Mouse (Mus musculus) small intestine, adult 2 months (tissue): ENCODE results near the gene Islr2. TPM values are rescaled to one million over a fixed set of nuclear protein-coding genes. Genes with fewer than 3 reads are reported as not detected.
A peak's percentile ranks its signal among the peaks of the same experiment; 100 is the strongest.

ENCODE experiments used
- H3K27ac ChIP-seq: fragments of 200-500 bp; 2 replicates; pipeline ENCODE4 v1.5.1; 2012; ENCODE audit warnings: low read depth, low read length, control low read depth, inconsistent platforms; ENCODE audit not compliant: insufficient read depth
- H3K27me3 ChIP-seq: fragments of 200-500 bp; 2 replicates; pipeline ENCODE4 v1.6.1; 2012; ENCODE audit warnings: mild to moderate bottlenecking, moderate library complexity, low read length, inconsistent platforms; ENCODE audit not compliant: control insufficient read depth, insufficient read depth
- H3K36me3 ChIP-seq: fragments of 200-500 bp; 2 replicates; pipeline ENCODE4 v1.6.1; 2012; ENCODE audit warnings: mild to moderate bottlenecking, low read length, control low read depth, inconsistent platforms; ENCODE audit not compliant: control insufficient read depth, insufficient read depth
- H3K4me1 ChIP-seq: fragments of 200-500 bp; 2 replicates; pipeline ENCODE4 v1.6.1; 2012; ENCODE audit warnings: low read length, inconsistent platforms, mixed read lengths; ENCODE audit not compliant: control insufficient read depth, insufficient read depth, insufficient read length
- H3K4me3 ChIP-seq: fragments of 200-500 bp; 2 replicates; pipeline ENCODE4 v1.5.1; 2012; ENCODE audit warnings: low read depth, mild to moderate bottlenecking, control low read depth, inconsistent platforms, low read length, moderate library complexity
- CTCF ChIP-seq: fragments of 200-500 bp; IDR thresholded peaks from 2 replicates; pipeline ENCODE4 v1.5.1; 2012; ENCODE audit warnings: low read depth, mild to moderate bottlenecking, control low read depth, inconsistent platforms, low read length, moderate library complexity, mixed read lengths; ENCODE audit not compliant: insufficient replicate concordance, insufficient read length; ENCODE audit errors: extremely low read depth
- POLR2A ChIP-seq: fragments of 200-500 bp; IDR thresholded peaks from 2 replicates; pipeline ENCODE4 v1.6.1; 2012; ENCODE audit warnings: low read depth, mild to moderate bottlenecking, control low read depth, inconsistent platforms, low read length, moderate library complexity
- WGBS: fragments of 180-500 bp; shearing (Covaris S2); methylation state at CpG from one replicate; pipeline ENCODE4 v1.1.7; 2018; 5-methylcytosine and 5-hydroxymethylcytosine counted together
- polyA plus RNA-seq: library from polyadenylated mRNA; depleted of rRNA; stranded (reverse); fragments of >200 nt; gene quantifications from 2 replicates; pipeline ENCODE4 v1.2.3, GENCODE M21; 2012

Gene Islr2
- polyA plus RNA-seq, 1 experiment = 1.3 TPM

- Histone ChIP-seq H3K4me3 (peak overlapping the region; percentile 79), H3K27me3 (no peaks in the 10 kb centered on the region), H3K4me1 (peaks cover 18% of the 10 kb centered on the region), H3K36me3 (peaks cover 5% of the 10 kb centered on the region), H3K27ac (peak overlapping the region; percentile 88)
- TF ChIP-seq POLR2A = no peak
- no peak for TF ChIP-seq CTCF
- WGBS = 3% methylated on average over 7 of the region's 7 CpGs
Measured at GRCm38 (mm10) chr9:58248746-58249413, 44.8 kb upstream of the Islr2 start.

GRCm38 (mm10) chr9:58247064-58247759 is 43.1 kb upstream of the Islr2 start:
- 15% methylated on average over 25 of the region's 25 CpGs for WGBS
- H3K27me3 ChIP-seq = no peaks in the 10 kb centered on the region
- peak; percentile 71 for TF ChIP-seq CTCF
- 0 out of 2 replicates have a peak, but pooled peaks have one; percentile 5 for TF ChIP-seq POLR2A
- H3K4me1 ChIP-seq = peaks cover 25% of the 10 kb centered on the region
- peak overlapping the region; percentile 63 for H3K4me3 ChIP-seq
- peak overlapping the region; percentile 70 for H3K27ac ChIP-seq
- peaks cover 5% of the 10 kb centered on the region for H3K36me3 ChIP-seq

GRCm38 (mm10) chr9:58246083-58246591 is 42.0 kb upstream of the Islr2 start:
- Histone ChIP-seq H3K4me3 (no peak overlapping the region), H3K27ac (no peak overlapping the region), H3K27me3 (no peaks in the 10 kb centered on the region), H3K4me1 (peaks cover 31% of the 10 kb centered on the region), H3K36me3 (peaks cover 5% of the 10 kb centered on the region)
- WGBS = 52% methylated on average over 4 of the region's 4 CpGs
- TF ChIP-seq CTCF (no peak), POLR2A (no peak)

GRCm38 (mm10) chr9:58243696-58244095 is 39.6 kb upstream of the Islr2 start:
- H3K27ac ChIP-seq = peak overlapping the region; percentile 43
- no peaks in the 10 kb centered on the region for H3K27me3 ChIP-seq
- TF ChIP-seq POLR2A (no peak), CTCF (no peak)
- no peak overlapping the region for H3K4me3 ChIP-seq
- peaks cover 11% of the 10 kb centered on the region for H3K36me3 ChIP-seq
- 41% methylated on average over 6 of the region's 6 CpGs for WGBS
- peaks cover 27% of the 10 kb centered on the region for H3K4me1 ChIP-seq

DNA sequence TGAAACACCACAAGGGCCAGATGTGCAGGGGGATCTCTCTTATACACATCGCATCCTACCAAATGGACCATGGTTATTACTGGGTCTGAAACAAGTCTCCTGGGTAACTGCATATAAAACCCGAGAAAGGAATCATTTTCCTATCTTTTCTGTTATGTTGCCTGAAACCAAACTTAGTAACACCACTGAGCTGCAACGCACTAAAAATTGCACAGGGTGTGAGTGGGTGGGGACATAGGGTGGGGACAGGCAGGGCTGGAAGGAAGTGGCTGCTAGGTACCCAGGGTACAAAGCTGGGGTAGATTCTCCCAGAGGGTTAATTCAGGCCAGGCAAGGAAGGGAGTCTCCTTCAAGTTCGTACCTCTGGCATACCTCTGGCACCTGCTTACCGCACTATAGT is 38.6 kb upstream of the Islr2 start:
- H3K4me3 ChIP-seq = no peak overlapping the region
- TF ChIP-seq CTCF (no peak), POLR2A (no peak)
- H3K4me1 ChIP-seq = peaks cover 27% of the 10 kb centered on the region
- H3K36me3 ChIP-seq = peaks cover 11% of the 10 kb centered on the region
- H3K27ac ChIP-seq = peak overlapping the region; percentile 43
- WGBS = 52% methylated on average over 5 of the region's 5 CpGs
- H3K27me3 ChIP-seq = no peaks in the 10 kb centered on the region

DNA sequence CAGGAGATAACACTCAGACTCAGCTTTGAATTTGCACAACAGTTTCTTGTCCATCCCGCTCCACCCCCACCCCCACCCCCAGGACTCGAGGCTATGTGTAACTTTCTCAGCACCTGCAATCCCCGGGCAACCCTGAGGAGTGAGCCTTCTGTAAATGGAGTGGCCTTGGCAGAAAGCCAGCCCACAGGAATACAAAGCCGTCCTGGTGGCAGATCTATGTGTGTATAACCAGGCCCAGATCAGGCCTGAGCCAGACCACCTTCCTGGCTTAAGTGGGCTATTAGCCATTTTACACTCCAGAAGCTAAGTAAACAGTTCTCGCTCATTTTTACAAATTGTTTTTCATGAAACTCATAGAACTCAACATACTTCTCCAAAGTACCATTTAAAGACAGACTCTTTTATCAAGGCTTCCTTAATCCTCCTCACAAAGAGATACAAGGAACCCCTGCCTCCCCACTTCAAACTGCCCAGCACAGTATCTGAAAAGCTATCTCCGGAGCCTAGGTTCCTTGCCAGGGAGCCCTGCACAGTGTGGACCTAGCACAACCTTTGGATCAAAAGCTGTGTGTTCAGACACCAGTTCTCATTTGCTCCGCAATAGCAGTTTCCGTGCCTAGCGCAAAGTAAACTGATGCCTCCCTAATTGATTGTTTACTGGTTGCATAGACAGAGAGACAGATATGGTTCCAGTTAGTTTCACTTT is 37.8 kb upstream of the Islr2 start:
- Histone ChIP-seq H3K4me1 (peaks cover 23% of the 10 kb centered on the region), H3K4me3 (no peak overlapping the region), H3K36me3 (peaks cover 12% of the 10 kb centered on the region), H3K27ac (peak overlapping the region; percentile 43), H3K27me3 (no peaks in the 10 kb centered on the region)
- TF ChIP-seq CTCF (no peak), POLR2A (no peak)
- 18% methylated on average over 9 of the region's 9 CpGs for WGBS

GRCm38 (mm10) chr9:58234502-58235015 is 30.4 kb upstream of the Islr2 start:
- TF ChIP-seq CTCF = no peak
- H3K27me3 ChIP-seq = no peaks in the 10 kb centered on the region
- H3K4me1 ChIP-seq = peaks cover 25% of the 10 kb centered on the region
- H3K36me3 ChIP-seq = peaks cover 45% of the 10 kb centered on the region
- H3K4me3 ChIP-seq = no peak overlapping the region
- H3K27ac ChIP-seq = no peak overlapping the region
- 96% methylated on average over 28 of the region's 28 CpGs for WGBS
